15 mouse cellular contexts compared by ENCODE assay signal in genomic region chr16:89922458-89922857, GRCm38 (mm10).
DNase-seq lines count a peak whose midpoint lies in the region; ATAC-seq and TF ChIP-seq lines count a peak whose summit lies in the region.
"Had no signal": no experiment of that assay in that cellular context is flagged by ENCODE, and none has a peak within 500 bp of the region (broad histone marks: within the 10 kb centered on the region; RNA-seq: fewer than 3 reads in every experiment).

No protein-coding gene starts in this region.

- no peaks in the 10 kb centered on the region for H3K36me3 ChIP-seq in hindbrain, postnatal 0 days (ENCODE audit: insufficient read depth, low read length)
- no peaks in the 10 kb centered on the region for H3K36me3 ChIP-seq in hindbrain, embryonic 14.5 days (replicated peaks; ENCODE audit: control insufficient read depth, insufficient read depth)
- H3K36me3 ChIP-seq in lung, embryonic 14.5 days (ENCODE audit: insufficient read depth) = no peaks in the 10 kb centered on the region
- no peaks in the 10 kb centered on the region for H3K36me3 ChIP-seq in ES-E14 (ENCODE audit: control insufficient read depth, insufficient read depth, low read length, poor library complexity, severe bottlenecking)
- H3K36me3 ChIP-seq in forebrain, embryonic 16.5 days (ENCODE audit: control insufficient read depth, insufficient read depth) = no peaks in the 10 kb centered on the region
- H3K36me3 ChIP-seq: heart, embryonic 12.5 days; midbrain, embryonic 12.5 days had no signal

- in situ Hi-C loops in ES-E14 (cut with MboI; ENCODE audit: low sequenced_read_pairs in 2 of 2, unreplicated experiment in 2 of 2) = no loop called here

- H3K4me1 ChIP-seq in hindbrain, postnatal 0 days (ENCODE audit: insufficient read depth, low read length) = peaks cover 6% of the 10 kb centered on the region; the same call in 1 of the 2 replicates
- peaks cover 12% of the 10 kb centered on the region for H3K4me1 ChIP-seq in hindbrain, embryonic 14.5 days (replicated peaks; ENCODE audit: control insufficient read depth, insufficient read depth, low read length)
- 0 out of 2 replicates have a peak, but pooled peaks cover 9% of the 10 kb centered on the region for H3K4me1 ChIP-seq in lung, embryonic 14.5 days (ENCODE audit: insufficient read depth)
- H3K4me1 ChIP-seq in ES-E14 (ENCODE audit: control insufficient read depth in 2 of 2, insufficient read depth in 2 of 2, low read length in 2 of 2, poor library complexity in 1 of 2) = peaks cover 1 to 23% of the 10 kb centered on the region in 2 experiments; a peak in 3 of 4 replicates
- H3K4me1 ChIP-seq in forebrain, embryonic 16.5 days (replicated peaks; ENCODE audit: control insufficient read depth, insufficient read depth, low read length) = peaks cover 47% of the 10 kb centered on the region

- no peak overlapping the region for H3K9ac ChIP-seq in hindbrain, postnatal 0 days (replicated peaks; ENCODE audit: low read length)
- no peak overlapping the region for H3K9ac ChIP-seq in hindbrain, embryonic 14.5 days
- no peak overlapping the region for H3K9ac ChIP-seq in lung, embryonic 14.5 days
- no peak overlapping the region for H3K9ac ChIP-seq in ES-E14 (ENCODE audit: insufficient read depth, low read depth, low read length, poor library complexity, severe bottlenecking)
- no peak overlapping the region for H3K9ac ChIP-seq in forebrain, embryonic 16.5 days (replicated peaks; ENCODE audit: low read depth, low read length)
- H3K9ac ChIP-seq: forebrain, embryonic 13.5 days; heart, embryonic 12.5 days; midbrain, embryonic 12.5 days had no signal

- H3K4me2 ChIP-seq in hindbrain, postnatal 0 days (ENCODE audit: low read depth, low read length) = no peak overlapping the region
- no peak overlapping the region for H3K4me2 ChIP-seq in hindbrain, embryonic 14.5 days (replicated peaks)
- H3K4me2 ChIP-seq in lung, embryonic 14.5 days = no peak overlapping the region
- H3K4me2 ChIP-seq in forebrain, embryonic 16.5 days (ENCODE audit: low read length) = no peak overlapping the region
- H3K4me2 ChIP-seq: heart, embryonic 12.5 days; midbrain, embryonic 12.5 days had no signal

- WGBS in hindbrain, postnatal 0 days = 94% methylated on average over 8 of the region's 8 CpGs
- WGBS in hindbrain, embryonic 14.5 days = 88% methylated on average over 8 of the region's 8 CpGs
- 76% methylated on average over 8 of the region's 8 CpGs for WGBS in lung, embryonic 14.5 days
- 86% methylated on average over 8 of the region's 8 CpGs for WGBS in forebrain, embryonic 16.5 days

- no peaks in the 10 kb centered on the region for H3K27me3 ChIP-seq in hindbrain, postnatal 0 days (ENCODE audit: insufficient read depth, low read length)
- H3K27me3 ChIP-seq in hindbrain, embryonic 14.5 days (ENCODE audit: control insufficient read depth, insufficient read depth, low read length) = no peaks in the 10 kb centered on the region
- no peaks in the 10 kb centered on the region for H3K27me3 ChIP-seq in lung, embryonic 14.5 days (ENCODE audit: insufficient read depth, low read length)
- no peaks in the 10 kb centered on the region for H3K27me3 ChIP-seq in forebrain, embryonic 16.5 days (replicated peaks; ENCODE audit: control insufficient read depth, insufficient read depth, low read length)
- H3K27me3 ChIP-seq: forebrain, embryonic 13.5 days; heart, embryonic 12.5 days; midbrain, embryonic 12.5 days; Patski had no signal

- ATAC-seq in hindbrain, postnatal 0 days = no peak
- no peak for ATAC-seq in hindbrain, embryonic 14.5 days (ENCODE audit: low FRiP score)
- ATAC-seq in lung, embryonic 14.5 days (ENCODE audit: insufficient read depth) = no peak
- no peak for ATAC-seq in monocyte, adult 5-6 weeks (replicated peaks; ENCODE audit: insufficient number of reproducible peaks, low FRiP score, low TSS enrichment, poor library complexity, severe bottlenecking)
- no peak for ATAC-seq in forebrain, embryonic 16.5 days
- ATAC-seq: forebrain, embryonic 13.5 days; Patski had no signal

- peak; percentile 48 for TF ChIP-seq CTCF in hindbrain, postnatal 0 days (IDR thresholded peaks at IDR 0.05; ENCODE audit: low read depth)
- TF ChIP-seq CTCF in lung, embryonic 14.5 days (IDR thresholded peaks at IDR 0.05; ENCODE audit: low read depth) = peak; percentile 16; the same call in 1 of the 2 replicates

- H3K27ac ChIP-seq in hindbrain, postnatal 0 days = no peak overlapping the region
- no peak overlapping the region for H3K27ac ChIP-seq in hindbrain, embryonic 14.5 days
- H3K27ac ChIP-seq in lung, embryonic 14.5 days (ENCODE audit: low read depth) = no peak overlapping the region
- no peak overlapping the region for H3K27ac ChIP-seq in ES-E14 (ENCODE audit: insufficient read depth, low read depth, low read length, poor library complexity, severe bottlenecking)
- H3K27ac ChIP-seq in forebrain, embryonic 16.5 days (ENCODE audit: low read length) = no peak overlapping the region
- H3K27ac ChIP-seq: midbrain, embryonic 12.5 days had no signal

- no peaks in the 10 kb centered on the region for H3K9me3 ChIP-seq in hindbrain, postnatal 0 days (ENCODE audit: low read length)
- H3K9me3 ChIP-seq in hindbrain, embryonic 14.5 days (ENCODE audit: control insufficient read depth, low read length) = no peaks in the 10 kb centered on the region
- no peaks in the 10 kb centered on the region for H3K9me3 ChIP-seq in lung, embryonic 14.5 days (ENCODE audit: low read depth, low read length)
- no peaks in the 10 kb centered on the region for H3K9me3 ChIP-seq in ES-E14 (ENCODE audit: control insufficient read depth, insufficient read depth, low read depth, low read length)
- no peaks in the 10 kb centered on the region for H3K9me3 ChIP-seq in forebrain, embryonic 16.5 days (ENCODE audit: control insufficient read depth, low read length)
- H3K9me3 ChIP-seq: forebrain, embryonic 13.5 days; heart, embryonic 12.5 days; midbrain, embryonic 12.5 days had no signal

- H3K4me3 ChIP-seq in hindbrain, postnatal 0 days (ENCODE audit: low read length) = no peak overlapping the region
- H3K4me3 ChIP-seq in hindbrain, embryonic 14.5 days (replicated peaks; ENCODE audit: low read length) = no peak overlapping the region
- no peak overlapping the region for H3K4me3 ChIP-seq in lung, embryonic 14.5 days (ENCODE audit: low read depth, low read length)
- no peak overlapping the region for H3K4me3 ChIP-seq in ES-E14 (ENCODE audit: insufficient read depth in 1 of 2, low read depth in 1 of 2, low read length in 2 of 2, poor library complexity in 1 of 2, severe bottlenecking in 1 of 2)
- no peak overlapping the region for H3K4me3 ChIP-seq in forebrain, embryonic 16.5 days (replicated peaks; ENCODE audit: low read length)
- H3K4me3 ChIP-seq: forebrain, embryonic 13.5 days; heart, embryonic 12.5 days; midbrain, embryonic 12.5 days had no signal

- DNase-seq in hindbrain, postnatal 0 days (ENCODE audit: low spot score) = peak; percentile 40
- DNase-seq in hindbrain, embryonic 14.5 days (ENCODE audit: low spot score) = no peak
- no peak for DNase-seq in lung, embryonic 14.5 days
- DNase-seq in lung, postnatal 25 days (ENCODE audit: low spot score) = no peak
- DNase-seq in ES-E14 (ENCODE audit: low read depth, low spot score) = peak; percentile 45
- DNase-seq in cerebellum, postnatal 10 days = peak; percentile 37 to 60
- DNase-seq: gastrocnemius, postnatal 10 days; kidney, postnatal 25 days; lung, postnatal 36 days had no signal

TF ChIP-seq in ES-E14, 5 proteins besides CTCF, POLR2A, EP300 and RAD21:
- no peak for TF ChIP-seq HCFC1 (IDR thresholded peaks at IDR 0.05; ENCODE audit: borderline replicate concordance, insufficient read depth, low read length)
- TF ChIP-seq MAFK (IDR thresholded peaks at IDR 0.05; ENCODE audit: insufficient read depth, low read depth, low read length) = no peak
- no peak for TF ChIP-seq ZC3H11A (IDR thresholded peaks at IDR 0.05; ENCODE audit: borderline replicate concordance, low read depth, low read length)
- TF ChIP-seq CHD2 (IDR thresholded peaks at IDR 0.05; ENCODE audit: low read depth, low read length) = no peak
- no peak for TF ChIP-seq ZNF384 (IDR thresholded peaks at IDR 0.05; ENCODE audit: low read depth, low read length)

Comparison
In these comparisons a context has a peak if more than half of its experiments do, and no peak if none do; other contexts are left out.
1. DNase-seq: peak in hindbrain, postnatal 0 days (single experiment), ES-E14 (single experiment) and cerebellum, postnatal 10 days (2 of 2); none in hindbrain, embryonic 14.5 days (single experiment), lung, embryonic 14.5 days (single experiment) and lung, postnatal 25 days (single experiment).